Mouse (Mus musculus): ENCODE measurements around the gene Mfsd5. TPM values are rescaled to one million over a fixed set of nuclear protein-coding genes. Genes with fewer than 3 reads are reported as not detected.

Mfsd5 gene
- total RNA-seq (2014; rRNA removed) (43.3 and 59.3 TPM in 2 replicates), polyA plus RNA-seq (2015; fragmentation: Nextera tagmentation; extraction: Ambion mirVana) (63.5 and 67.3 TPM in 2 replicates)

GRCm38 (mm10) chr15:102279092-102279782 is at the start of gene Mfsd5:
Gene Mfsd5 (plus strand): TSS chr15:102279454.
- peak within 1 kb of the TSS; percentile 76 for H3K27ac ChIP-seq (ENCODE audit: low read depth, low read length)
- DNase-seq (ENCODE audit: low spot score) = peak; percentile 90
- peak; percentile 94 for ATAC-seq (ENCODE audit: low FRiP score)
- peak within 1 kb of the TSS; percentile 80 for H3K4me3 ChIP-seq (ENCODE audit: low read depth, low read length)
- WGBS = under 1% methylated on average over 65 of the region's 65 CpGs
- no peaks in the 10 kb centered on the region for H3K27me3 ChIP-seq (ENCODE audit: insufficient read depth, low read length)
- H3K4me1 ChIP-seq (ENCODE audit: insufficient read depth, low read length) = peaks cover 6% of the 10 kb centered on the region; the same call in 1 of the 2 replicates
- peaks cover 20% of the 10 kb centered on the region for H3K36me3 ChIP-seq (ENCODE audit: insufficient read depth, low read length)
- TF ChIP-seq CTCF (IDR thresholded peaks at IDR 0.05) = peak; percentile 48
- no peaks in the 10 kb centered on the region for H3K9me3 ChIP-seq (ENCODE audit: low read length)
- H3K9ac ChIP-seq (replicated peaks; ENCODE audit: low read length, poor library complexity, severe bottlenecking) = peak within 1 kb of the TSS; percentile 78
- peak within 1 kb of the TSS; percentile 88 for H3K4me2 ChIP-seq (ENCODE audit: low read depth, low read length, poor library complexity, severe bottlenecking)

DNA sequence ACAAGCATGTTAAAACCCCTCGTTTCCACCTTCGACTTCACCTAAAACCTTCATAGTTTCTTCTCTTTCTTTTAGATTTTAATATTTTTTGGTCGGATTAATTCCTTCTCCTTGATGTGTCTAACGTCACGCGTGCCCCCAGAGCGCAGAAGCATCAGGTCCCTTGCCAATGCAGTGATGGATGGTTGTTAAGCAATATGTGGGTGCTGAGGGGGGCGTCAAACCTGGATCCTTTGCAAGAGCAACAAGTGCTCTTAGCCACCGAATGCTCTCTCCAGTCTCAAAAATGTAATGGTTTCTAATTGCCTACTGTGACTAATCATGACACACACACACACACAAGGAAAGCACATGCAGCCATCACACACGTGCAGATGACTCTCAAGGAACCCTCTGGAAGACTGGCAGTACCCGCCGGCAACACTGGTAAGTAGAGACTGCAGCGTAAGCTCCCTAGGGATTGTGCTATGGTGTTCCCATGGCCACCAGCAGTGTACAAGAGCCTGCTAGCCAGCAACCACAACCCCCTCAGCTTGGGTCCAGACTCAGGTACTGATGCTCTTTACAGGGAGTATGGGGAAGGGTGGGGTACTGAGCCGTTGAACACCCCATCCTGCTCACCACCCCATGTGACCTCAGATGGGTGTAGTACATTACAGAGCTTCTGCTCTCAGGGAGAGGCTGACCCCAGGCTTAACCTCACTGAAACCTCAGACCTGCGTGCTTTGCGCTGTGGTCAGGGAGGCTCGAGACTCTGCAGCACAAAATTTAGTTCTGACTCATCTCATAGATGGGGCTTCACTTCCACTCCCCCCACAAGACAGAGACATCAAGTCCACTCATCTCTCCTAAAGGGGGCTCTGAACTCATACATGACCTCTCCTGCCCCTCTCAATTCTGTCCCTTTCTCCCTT is 48.6 kb upstream of the Mfsd5 start:
- ATAC-seq (ENCODE audit: low FRiP score) (no peak), DNase-seq (ENCODE audit: low spot score) (no peak)
- Histone ChIP-seq H3K4me3 (ENCODE audit: low read depth, low read length) (no peak overlapping the region), H3K4me1 (ENCODE audit: insufficient read depth, low read length) (no peaks in the 10 kb centered on the region), H3K36me3 (ENCODE audit: insufficient read depth, low read length) (no peaks in the 10 kb centered on the region), H3K9ac (replicated peaks; ENCODE audit: low read length, poor library complexity, severe bottlenecking) (no peak overlapping the region), H3K9me3 (ENCODE audit: low read length) (no peaks in the 10 kb centered on the region), H3K4me2 (ENCODE audit: low read depth, low read length, poor library complexity, severe bottlenecking) (no peak overlapping the region), H3K27ac (ENCODE audit: low read depth, low read length) (no peak overlapping the region), H3K27me3 (ENCODE audit: insufficient read depth, low read length) (no peaks in the 10 kb centered on the region)
- 82% methylated on average over 17 of the region's 17 CpGs for WGBS
- no peak for TF ChIP-seq CTCF (IDR thresholded peaks at IDR 0.05)

- WGBS = 54% methylated on average over 6 of the region's 6 CpGs
- no peak within 1 kb of the TSS for H3K9ac ChIP-seq (replicated peaks; ENCODE audit: low read length, poor library complexity, severe bottlenecking)
- TF ChIP-seq CTCF (IDR thresholded peaks at IDR 0.05) = no peak
- no peaks in the 10 kb centered on the region for H3K36me3 ChIP-seq (ENCODE audit: insufficient read depth, low read length)
- no peaks in the 10 kb centered on the region for H3K4me1 ChIP-seq (ENCODE audit: insufficient read depth, low read length)
- no peak within 1 kb of the TSS for H3K27ac ChIP-seq (ENCODE audit: low read depth, low read length)
- H3K4me3 ChIP-seq (ENCODE audit: low read depth, low read length) = no peak within 1 kb of the TSS
- H3K4me2 ChIP-seq (ENCODE audit: low read depth, low read length, poor library complexity, severe bottlenecking) = no peak within 1 kb of the TSS
- no peaks in the 10 kb centered on the region for H3K27me3 ChIP-seq (ENCODE audit: insufficient read depth, low read length)
- DNase-seq (ENCODE audit: low spot score) (no peak), ATAC-seq (ENCODE audit: low FRiP score) (no peak)
- H3K9me3 ChIP-seq (ENCODE audit: low read length) = no peaks in the 10 kb centered on the region
Observed at GRCm38 (mm10) chr15:102231748-102232147, 47.5 kb upstream of the Mfsd5 start, which contains the start of gene Itgb7. Gene Itgb7 (minus strand): TSS chr15:102231944.

DNA sequence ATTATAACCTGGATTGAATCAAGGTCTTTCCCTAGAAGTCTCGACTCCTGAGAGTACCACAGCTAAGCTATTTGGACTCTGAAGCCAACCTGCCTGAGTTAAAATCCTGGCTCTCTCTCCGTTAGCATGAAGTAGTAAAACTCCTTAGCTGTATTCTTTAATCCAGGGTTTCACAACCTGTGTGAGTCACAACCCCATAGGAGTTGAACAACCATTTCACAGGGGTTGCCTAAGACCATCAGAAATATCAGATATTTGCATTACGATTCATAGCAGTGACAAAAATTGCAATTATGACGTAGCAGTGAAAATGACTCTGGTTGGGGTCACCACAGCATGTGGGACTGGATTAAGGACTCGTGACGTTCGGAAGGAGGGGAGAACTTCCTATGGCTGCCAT is 46.5 kb upstream of the Mfsd5 start:
- Histone ChIP-seq H3K4me3 (ENCODE audit: low read depth, low read length) (no peak overlapping the region), H3K36me3 (ENCODE audit: insufficient read depth, low read length) (no peaks in the 10 kb centered on the region), H3K4me1 (ENCODE audit: insufficient read depth, low read length) (no peaks in the 10 kb centered on the region), H3K4me2 (ENCODE audit: low read depth, low read length, poor library complexity, severe bottlenecking) (no peak overlapping the region), H3K27me3 (ENCODE audit: insufficient read depth, low read length) (no peaks in the 10 kb centered on the region), H3K9ac (replicated peaks; ENCODE audit: low read length, poor library complexity, severe bottlenecking) (no peak overlapping the region), H3K9me3 (ENCODE audit: low read length) (no peaks in the 10 kb centered on the region), H3K27ac (ENCODE audit: low read depth, low read length) (no peak overlapping the region)
- DNase-seq (ENCODE audit: low spot score) = no peak
- ATAC-seq (ENCODE audit: low FRiP score) = no peak
- no peak for TF ChIP-seq CTCF (IDR thresholded peaks at IDR 0.05)
- 86% methylated on average over 7 of the region's 7 CpGs for WGBS

GRCm38 (mm10) chr15:102233896-102234295 is 45.4 kb upstream of the Mfsd5 start:
- Histone ChIP-seq H3K4me3 (ENCODE audit: low read depth, low read length) (no peak overlapping the region), H3K36me3 (ENCODE audit: insufficient read depth, low read length) (no peaks in the 10 kb centered on the region), H3K9ac (replicated peaks; ENCODE audit: low read length, poor library complexity, severe bottlenecking) (no peak overlapping the region), H3K4me2 (ENCODE audit: low read depth, low read length, poor library complexity, severe bottlenecking) (no peak overlapping the region), H3K27me3 (ENCODE audit: insufficient read depth, low read length) (no peaks in the 10 kb centered on the region), H3K27ac (ENCODE audit: low read depth, low read length) (no peak overlapping the region), H3K4me1 (ENCODE audit: insufficient read depth, low read length) (no peaks in the 10 kb centered on the region), H3K9me3 (ENCODE audit: low read length) (no peaks in the 10 kb centered on the region)
- DNase-seq (ENCODE audit: low spot score) (no peak), ATAC-seq (ENCODE audit: low FRiP score) (no peak)
- TF ChIP-seq CTCF (IDR thresholded peaks at IDR 0.05) = no peak
- 17% methylated on average over 2 of the region's 2 CpGs for WGBS

All from midbrain, postnatal 0 days (tissue).